Mouse (Mus musculus): Measurements from ENCODE around the gene Fkbp10.
A peak's percentile ranks its signal among the peaks of the same experiment; 100 is the strongest.

Fkbp10 gene

GRCm38 (mm10) chr11:100471352-100472196 is 56.1 kb downstream of the Fkbp10 start:
- peak; percentile 19 for DNase-seq (ENCODE audit: low read depth, low spot score)

- DNase-seq (ENCODE audit: low read depth, low spot score) = peak; percentile 89
Observed at GRCm38 (mm10) chr11:100472197-100472934, 56.9 kb downstream of the Fkbp10 start, which contains the start of gene Klhl11. Klhl11 (minus strand) TSS chr11:100472741.

- DNase-seq (ENCODE audit: low read depth, low spot score) = no peak
Observed at GRCm38 (mm10) chr11:100472935-100473295, 57.4 kb downstream of the Fkbp10 start.

Data from 3T3-L1 (cell line).